Mouse (Mus musculus): Measurements from ENCODE around the gene Slc35b1. TPM values are rescaled to one million over a fixed set of nuclear protein-coding genes. Genes with fewer than 3 reads are reported as not detected.

Gene Slc35b1
- polyA plus RNA-seq, 1 experiment, result 79.1 TPM

DNA sequence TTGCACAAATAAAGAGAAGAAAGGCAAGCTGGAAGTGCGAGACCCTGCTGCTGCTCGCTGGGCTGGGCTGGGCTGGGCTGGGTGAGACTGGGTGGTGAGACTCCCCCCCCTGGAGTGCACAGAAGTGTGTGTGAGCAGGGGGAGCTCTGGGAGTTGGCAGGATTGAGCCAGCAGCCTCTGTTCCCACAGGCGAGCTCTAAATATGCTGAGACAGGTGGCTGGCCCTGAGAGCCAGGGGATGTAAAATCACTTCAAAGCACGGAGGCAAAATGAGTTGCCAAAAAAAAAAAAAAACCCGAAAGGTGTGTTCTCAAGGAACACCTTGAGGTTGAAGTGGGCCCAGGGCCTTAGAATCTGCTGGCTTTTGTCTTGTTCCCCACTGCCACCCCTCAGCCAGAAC is 7.3 kb downstream of the Slc35b1 start:
- Histone ChIP-seq H3K79me3 (ENCODE audit: low read depth) (no peaks in the 10 kb centered on the region), H3K27me3 (ENCODE audit: control insufficient read depth, insufficient read depth, insufficient read length) (no peaks in the 10 kb centered on the region), H3ac (ENCODE audit: control insufficient read depth, insufficient read length, low read depth) (no peak overlapping the region), H3K4me3 (ENCODE audit: insufficient read depth, poor library complexity, severe bottlenecking) (no peak overlapping the region), H3K36me3 (ENCODE audit: control insufficient read depth, insufficient read depth) (peaks cover 54% of the 10 kb centered on the region), H3K79me2 (ENCODE audit: control insufficient read depth, insufficient read depth) (peaks cover 10% of the 10 kb centered on the region)
- TF ChIP-seq CEBPB (IDR thresholded peaks at IDR 0.05; ENCODE audit: low read depth), result no peak
- no peak for TF ChIP-seq MYOG (IDR thresholded peaks at IDR 0.05; ENCODE audit: control insufficient read depth, extremely low read depth, insufficient read length)
- TF ChIP-seq MYOD1 (IDR thresholded peaks at IDR 0.05; ENCODE audit: control insufficient read depth, insufficient read length, low read depth), result no peak

DNA sequence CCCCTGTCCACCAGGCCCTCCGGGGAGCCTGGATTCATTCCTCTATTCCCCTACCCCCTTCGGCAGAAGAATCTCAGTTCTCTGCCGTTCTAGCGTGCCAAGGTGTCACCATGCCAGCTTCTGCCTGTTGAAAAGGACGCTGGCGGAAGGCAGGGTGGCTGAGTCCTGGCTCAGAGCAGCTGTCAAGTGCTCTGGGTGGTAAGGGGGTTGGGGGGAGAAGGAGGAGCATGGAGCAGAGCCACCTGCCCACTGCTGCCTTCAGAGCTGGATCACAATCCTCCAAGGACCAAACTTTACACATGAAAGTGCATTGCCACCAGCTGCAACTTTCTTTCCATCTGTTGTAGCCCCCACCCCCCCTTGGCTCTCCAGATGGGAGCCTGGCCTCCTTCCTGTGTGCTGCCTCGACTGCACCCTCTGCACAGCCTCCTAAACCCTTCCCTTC is 7.8 kb downstream of the Slc35b1 start:
- Histone ChIP-seq H3K79me3 (ENCODE audit: low read depth) (no peaks in the 10 kb centered on the region), H3K79me2 (ENCODE audit: control insufficient read depth, insufficient read depth) (peaks cover 5% of the 10 kb centered on the region), H3K4me3 (ENCODE audit: insufficient read depth, poor library complexity, severe bottlenecking) (no peak overlapping the region), H3K36me3 (ENCODE audit: control insufficient read depth, insufficient read depth) (peaks cover 49% of the 10 kb centered on the region), H3ac (ENCODE audit: control insufficient read depth, insufficient read length, low read depth) (no peak overlapping the region), H3K27me3 (ENCODE audit: control insufficient read depth, insufficient read depth, insufficient read length) (no peaks in the 10 kb centered on the region)
- TF ChIP-seq MYOG (IDR thresholded peaks at IDR 0.05; ENCODE audit: control insufficient read depth, extremely low read depth, insufficient read length), result no peak
- no peak for TF ChIP-seq USF1 (IDR thresholded peaks at IDR 0.05; ENCODE audit: low read depth)
- no peak for TF ChIP-seq MAX (IDR thresholded peaks at IDR 0.05)
- TF ChIP-seq CTCF (IDR thresholded peaks at IDR 0.05; ENCODE audit: control insufficient read depth, insufficient read depth, insufficient read length), result no peak
- no peak for TF ChIP-seq MYOD1 (IDR thresholded peaks at IDR 0.05; ENCODE audit: control insufficient read depth, insufficient read length, low read depth)
- no peak for TF ChIP-seq FOSL1 (IDR thresholded peaks at IDR 0.05; ENCODE audit: insufficient read depth, low read length, poor library complexity, severe bottlenecking)
- no peak for TF ChIP-seq CEBPB (IDR thresholded peaks at IDR 0.05; ENCODE audit: low read depth)

DNA sequence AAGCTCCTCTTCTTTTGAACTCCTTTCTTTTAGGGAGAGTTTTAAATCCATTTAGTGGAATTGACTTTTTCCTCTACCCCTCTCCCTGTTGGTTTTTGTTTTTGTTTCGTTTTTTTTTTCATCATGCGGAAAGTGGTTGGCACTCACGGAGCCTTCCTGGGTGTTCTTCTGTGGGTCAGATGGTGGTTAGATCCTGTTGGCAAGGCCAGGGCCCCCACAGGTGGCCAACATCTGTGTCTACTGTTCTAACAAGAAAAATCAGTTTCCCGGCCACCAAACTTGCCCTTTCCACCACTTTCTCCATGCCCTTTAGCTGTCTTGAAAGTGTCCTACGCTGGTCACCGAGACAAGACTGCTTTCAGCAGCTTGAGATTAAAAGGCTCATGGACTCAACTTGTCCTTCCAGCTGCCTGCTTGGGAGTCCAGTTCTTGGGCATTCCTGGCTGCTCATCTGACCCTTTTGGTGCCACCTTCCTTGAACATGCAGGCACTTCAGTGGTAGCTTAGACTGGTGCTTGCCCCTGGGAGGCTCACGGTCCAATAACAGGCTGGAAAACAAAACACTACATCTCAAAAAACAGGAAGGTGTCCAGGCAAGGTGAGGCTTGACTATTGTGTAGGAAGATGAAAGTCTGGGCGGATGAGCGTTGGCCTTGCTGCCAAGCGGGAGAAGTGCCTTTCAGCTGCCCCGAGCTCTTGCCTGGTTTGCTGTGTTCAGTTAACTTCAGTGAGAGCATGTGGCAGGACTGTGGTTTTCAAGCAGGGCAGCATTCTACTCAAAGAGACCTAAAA is 8.4 kb downstream of the Slc35b1 start:
- Histone ChIP-seq H3ac (ENCODE audit: control insufficient read depth, insufficient read length, low read depth) (no peak overlapping the region), H3K79me2 (ENCODE audit: control insufficient read depth, insufficient read depth) (no peaks in the 10 kb centered on the region), H3K36me3 (ENCODE audit: control insufficient read depth, insufficient read depth) (peaks cover 42% of the 10 kb centered on the region), H3K27me3 (ENCODE audit: control insufficient read depth, insufficient read depth, insufficient read length) (no peaks in the 10 kb centered on the region), H3K4me3 (ENCODE audit: insufficient read depth, poor library complexity, severe bottlenecking) (no peak overlapping the region), H3K79me3 (ENCODE audit: low read depth) (no peaks in the 10 kb centered on the region)
- no peak for TF ChIP-seq USF1 (IDR thresholded peaks at IDR 0.05; ENCODE audit: low read depth)
- TF ChIP-seq FOSL1 (IDR thresholded peaks at IDR 0.05; ENCODE audit: insufficient read depth, low read length, poor library complexity, severe bottlenecking), result no peak
- no peak for TF ChIP-seq MAX (IDR thresholded peaks at IDR 0.05)
- TF ChIP-seq MYOD1 (IDR thresholded peaks at IDR 0.05; ENCODE audit: control insufficient read depth, insufficient read length, low read depth), result no peak
- no peak for TF ChIP-seq CEBPB (IDR thresholded peaks at IDR 0.05; ENCODE audit: low read depth)

DNA sequence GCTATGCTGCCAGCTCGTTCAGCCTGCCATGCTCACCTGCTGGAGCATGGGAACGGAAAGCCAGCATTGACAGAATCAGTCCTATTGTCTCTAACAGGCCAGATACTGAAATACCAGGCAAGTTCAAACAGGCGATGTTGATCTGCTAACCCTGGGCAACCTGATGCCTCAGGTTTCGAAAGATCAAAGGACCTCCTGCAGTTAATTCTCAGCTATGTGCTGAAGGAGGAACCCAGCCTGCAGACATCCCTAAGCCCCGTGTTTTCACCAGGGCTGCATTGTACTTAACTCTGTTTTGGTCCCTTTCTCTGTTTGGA is 9.0 kb downstream of the Slc35b1 start:
- TF ChIP-seq CTCF (IDR thresholded peaks at IDR 0.05; ENCODE audit: control insufficient read depth, insufficient read depth, insufficient read length), result no peak
- TF ChIP-seq MYOD1 (IDR thresholded peaks at IDR 0.05; ENCODE audit: control insufficient read depth, insufficient read length, low read depth), result no peak
- TF ChIP-seq MYOG (IDR thresholded peaks at IDR 0.05; ENCODE audit: control insufficient read depth, extremely low read depth, insufficient read length), result no peak
- TF ChIP-seq FOSL1 (IDR thresholded peaks at IDR 0.05; ENCODE audit: insufficient read depth, low read length, poor library complexity, severe bottlenecking), result no peak
- no peak for TF ChIP-seq CEBPB (IDR thresholded peaks at IDR 0.05; ENCODE audit: low read depth)
- TF ChIP-seq MAX (IDR thresholded peaks at IDR 0.05), result no peak
- no peak for TF ChIP-seq USF1 (IDR thresholded peaks at IDR 0.05; ENCODE audit: low read depth)
- Histone ChIP-seq H3K79me3 (ENCODE audit: low read depth) (no peaks in the 10 kb centered on the region), H3K27me3 (ENCODE audit: control insufficient read depth, insufficient read depth, insufficient read length) (no peaks in the 10 kb centered on the region), H3K79me2 (ENCODE audit: control insufficient read depth, insufficient read depth) (no peaks in the 10 kb centered on the region), H3ac (ENCODE audit: control insufficient read depth, insufficient read length, low read depth) (no peak overlapping the region), H3K36me3 (ENCODE audit: control insufficient read depth, insufficient read depth) (peaks cover 37% of the 10 kb centered on the region), H3K4me3 (ENCODE audit: insufficient read depth, poor library complexity, severe bottlenecking) (no peak overlapping the region)

DNA sequence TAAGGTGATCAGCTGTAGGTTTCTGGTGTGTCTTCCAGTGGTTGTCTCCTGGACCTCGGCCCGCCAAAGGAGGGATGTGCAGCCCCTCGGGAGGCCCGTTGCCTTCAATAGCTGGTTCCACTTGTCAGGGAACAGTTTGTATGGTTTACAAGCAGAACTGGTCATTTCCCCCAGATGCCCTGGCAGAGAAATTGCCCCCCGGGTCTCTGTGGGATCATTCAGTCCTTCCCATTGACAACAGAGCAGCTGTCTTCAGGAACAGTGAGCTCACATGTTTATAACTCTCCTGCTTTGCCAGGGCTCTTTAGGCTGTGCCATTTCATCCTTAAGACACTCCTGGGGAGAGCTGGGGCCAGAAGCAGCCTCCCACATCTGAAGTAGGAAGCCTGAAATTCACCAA is 9.6 kb downstream of the Slc35b1 start:
- Histone ChIP-seq H3K27me3 (ENCODE audit: control insufficient read depth, insufficient read depth, insufficient read length) (no peaks in the 10 kb centered on the region), H3K79me2 (ENCODE audit: control insufficient read depth, insufficient read depth) (no peaks in the 10 kb centered on the region), H3K4me3 (ENCODE audit: insufficient read depth, poor library complexity, severe bottlenecking) (no peak overlapping the region), H3K36me3 (ENCODE audit: control insufficient read depth, insufficient read depth) (peaks cover 30% of the 10 kb centered on the region), H3ac (ENCODE audit: control insufficient read depth, insufficient read length, low read depth) (no peak overlapping the region), H3K79me3 (ENCODE audit: low read depth) (no peaks in the 10 kb centered on the region)
- TF ChIP-seq MYOD1 (IDR thresholded peaks at IDR 0.05; ENCODE audit: control insufficient read depth, insufficient read length, low read depth) (no peak), CTCF (IDR thresholded peaks at IDR 0.05; ENCODE audit: control insufficient read depth, insufficient read depth, insufficient read length) (no peak), MAX (IDR thresholded peaks at IDR 0.05) (no peak), MYOG (IDR thresholded peaks at IDR 0.05; ENCODE audit: control insufficient read depth, extremely low read depth, insufficient read length) (no peak), USF1 (IDR thresholded peaks at IDR 0.05; ENCODE audit: low read depth) (no peak), CEBPB (IDR thresholded peaks at IDR 0.05; ENCODE audit: low read depth) (no peak), FOSL1 (IDR thresholded peaks at IDR 0.05; ENCODE audit: insufficient read depth, low read length, poor library complexity, severe bottlenecking) (no peak)

DNA sequence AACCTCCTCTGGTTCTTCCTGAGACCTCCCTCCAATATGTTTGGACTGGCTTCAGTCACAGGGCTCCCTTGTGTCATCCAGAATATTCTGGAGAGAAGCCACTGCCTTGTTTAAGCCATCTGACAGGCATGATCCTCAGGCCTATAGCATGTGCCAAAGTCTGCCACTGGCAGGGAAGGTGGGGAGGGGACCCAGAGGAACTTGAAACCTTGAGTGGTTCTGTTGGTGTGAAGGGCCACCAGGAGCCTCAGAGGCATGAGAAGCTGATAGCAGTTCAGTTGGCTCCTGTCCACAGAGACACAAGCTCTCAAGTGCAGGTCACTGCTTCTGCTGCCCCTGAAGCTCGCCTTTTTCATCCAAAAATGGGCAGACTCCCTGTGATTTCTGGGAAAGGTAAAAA is 12.1 kb downstream of the Slc35b1 start:
- Histone ChIP-seq H3ac (ENCODE audit: control insufficient read depth, insufficient read length, low read depth) (no peak overlapping the region), H3K79me2 (ENCODE audit: control insufficient read depth, insufficient read depth) (no peaks in the 10 kb centered on the region), H3K4me3 (ENCODE audit: insufficient read depth, poor library complexity, severe bottlenecking) (no peak overlapping the region), H3K27me3 (ENCODE audit: control insufficient read depth, insufficient read depth, insufficient read length) (no peaks in the 10 kb centered on the region), H3K36me3 (ENCODE audit: control insufficient read depth, insufficient read depth) (peaks cover 7% of the 10 kb centered on the region), H3K79me3 (ENCODE audit: low read depth) (no peaks in the 10 kb centered on the region)
- TF ChIP-seq USF1 (IDR thresholded peaks at IDR 0.05; ENCODE audit: low read depth), result no peak
- TF ChIP-seq CEBPB (IDR thresholded peaks at IDR 0.05; ENCODE audit: low read depth), result no peak
- TF ChIP-seq MAX (IDR thresholded peaks at IDR 0.05), result no peak
- TF ChIP-seq MYOG (IDR thresholded peaks at IDR 0.05; ENCODE audit: control insufficient read depth, extremely low read depth, insufficient read length), result no peak
- TF ChIP-seq MYOD1 (IDR thresholded peaks at IDR 0.05; ENCODE audit: control insufficient read depth, insufficient read length, low read depth), result no peak
- TF ChIP-seq CTCF (IDR thresholded peaks at IDR 0.05; ENCODE audit: control insufficient read depth, insufficient read depth, insufficient read length), result no peak
- no peak for TF ChIP-seq FOSL1 (IDR thresholded peaks at IDR 0.05; ENCODE audit: insufficient read depth, low read length, poor library complexity, severe bottlenecking)

All from C2C12 (cell line).